Mouse (Mus musculus) myocyte (in vitro differentiated cells): Measurements from ENCODE around the gene Bpifb5.

ENCODE experiments used
- CEBPB ChIP-seq: IDR thresholded peaks from 2 replicates; pipeline ENCODE4 v1.6.1; 2011; ENCODE audit warnings: mild to moderate bottlenecking, moderate library complexity; ENCODE audit not compliant: poor library complexity, insufficient read depth, severe bottlenecking
- E2F4 ChIP-seq: IDR thresholded peaks from one replicate; pipeline ENCODE4 v1.6.1; 2011; ENCODE audit warnings: mild to moderate bottlenecking, control low read depth, moderate library complexity; ENCODE audit not compliant: insufficient read depth
- MAX ChIP-seq: IDR thresholded peaks from one replicate; pipeline ENCODE4 v1.6.1; 2011; ENCODE audit warnings: low read depth, mild to moderate bottlenecking, control low read depth
- MYOG ChIP-seq, 3 experiments: IDR thresholded peaks; one replicate each; pipeline ENCODE4 v1.6.1; 2011; ENCODE audit warnings: control low read depth in 2 of 3, low read depth in 2 of 3, mild to moderate bottlenecking in 2 of 3; ENCODE audit not compliant: insufficient read length in 2 of 3, control insufficient read depth in 1 of 3, insufficient read depth in 1 of 3
- POLR2A ChIP-seq: IDR thresholded peaks from one replicate; pipeline ENCODE4 v1.6.1; 2011; ENCODE audit warnings: low read depth, mild to moderate bottlenecking, control low read depth, moderate library complexity; ENCODE audit not compliant: insufficient read length
- REST ChIP-seq: IDR thresholded peaks from one replicate; pipeline ENCODE4 v1.6.1; 2011; ENCODE audit warnings: mild to moderate bottlenecking, control low read depth, moderate library complexity; ENCODE audit not compliant: insufficient read depth, insufficient read length
- SRF ChIP-seq: IDR thresholded peaks from one replicate; pipeline ENCODE4 v1.6.1; 2011; ENCODE audit warnings: low read depth; ENCODE audit not compliant: control insufficient read depth, insufficient read length
- TCF3 ChIP-seq: IDR thresholded peaks from one replicate; pipeline ENCODE4 v1.6.1; 2011; ENCODE audit warnings: low read depth, control low read depth; ENCODE audit not compliant: insufficient read length
- USF1 ChIP-seq: IDR thresholded peaks from one replicate; pipeline ENCODE4 v1.6.1; 2011; ENCODE audit warnings: low read depth, mild to moderate bottlenecking, control low read depth, moderate library complexity

DNA sequence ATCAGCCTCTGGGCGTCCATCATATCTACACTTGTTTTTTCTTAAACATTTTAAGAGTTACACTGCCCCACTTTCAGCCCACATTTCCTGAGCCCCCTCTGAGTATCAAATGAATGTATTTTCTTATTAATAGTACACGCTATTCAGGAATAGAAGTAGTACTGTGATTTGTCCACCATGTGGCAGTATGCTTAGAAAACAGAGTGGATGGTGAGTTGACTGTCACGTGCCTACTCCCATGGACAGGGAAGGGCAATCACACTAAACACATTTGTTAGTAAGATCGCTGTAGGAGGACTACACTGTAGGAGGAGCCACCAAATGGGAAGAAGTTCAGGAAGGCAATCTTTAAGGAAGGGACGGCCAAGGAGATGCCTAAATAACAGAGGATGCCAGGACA is 36.1 kb upstream of the Bpifb5 start:
- TF ChIP-seq MAX (no peak), POLR2A (no peak), CEBPB (no peak), MYOG (IDR thresholded peaks at IDR 0.05; ENCODE audit: control insufficient read depth in 1 of 3, insufficient read depth in 1 of 3, insufficient read length in 2 of 3, low read depth in 2 of 3) (no peak), REST (no peak), E2F4 (no peak), SRF (no peak), USF1 (peak; percentile 37), TCF3 (no peak)
